In the genomic region with DNA sequence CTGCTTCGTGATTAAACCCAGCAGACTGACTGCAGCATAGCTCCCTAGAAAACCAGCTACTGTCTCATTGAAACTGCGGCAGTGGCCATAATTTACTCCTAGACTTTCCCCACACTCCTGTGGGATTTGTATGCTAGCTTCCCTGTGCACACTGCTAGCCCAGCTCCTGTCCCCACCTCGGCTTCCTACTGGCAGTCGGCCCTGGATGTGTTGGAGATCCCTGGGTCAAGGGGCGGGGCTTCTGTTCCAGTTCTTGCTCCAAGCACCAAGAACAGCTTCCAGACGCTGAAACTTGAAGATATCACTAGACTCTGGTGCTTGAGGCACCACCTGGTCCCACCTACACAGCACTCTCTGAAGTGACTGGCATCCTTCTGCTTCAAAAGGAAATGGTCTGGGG, we compare ENCODE assay signal across 19 mouse cellular contexts. TPM values are rescaled to one million over a fixed set of nuclear protein-coding genes. Genes with fewer than 3 reads are reported as not detected.
A peak's percentile ranks its signal among the peaks of the same experiment; 100 is the strongest.
DNase-seq lines count a peak whose midpoint lies in the region.
"Had no signal": no experiment of that assay in that cellular context is flagged by ENCODE, and none has a peak within 500 bp of the region (broad histone marks: within the 10 kb centered on the region; RNA-seq: fewer than 3 reads in every experiment).

No protein-coding gene starts in this region.

- DNase-seq in adrenal gland, adult (ENCODE audit: inconsistent age in 2 of 2, low spot score in 1 of 2), result peak; percentile 31 to 63
- no peak for DNase-seq in adrenal gland, adult 18-20 months (ENCODE audit: low spot score in 2 of 2)
- peak; percentile 17 to 25 for DNase-seq in adrenal gland, postnatal 36 days
- no peak for DNase-seq in adrenal gland, postnatal 10 days
- peak; percentile 18 for DNase-seq in lung, postnatal 10 days
- no peak for DNase-seq in lung, adult 18-20 months
- DNase-seq: B cell, adult 2 months; cerebellum, adult 11 months; cerebellum, adult 18-20 months; cerebellum, adult 8-10 months; cerebellum, adult 9-11 months; cerebellum, postnatal 14 days; cerebellum, postnatal 36 days; embryo, embryonic 11 days had no signal

RNA-seq across cellular contexts. Expression of a gene that starts 11.5 kb away (rescaled TPM):
- total RNA-seq in adrenal gland, adult 18-20 months (2021), result not detected
- total RNA-seq in adrenal gland, postnatal 36 days (2021), result not detected
- total RNA-seq in adrenal gland, postnatal 10 days (2021), result not detected
- total RNA-seq: adrenal gland, postnatal 14 days; CH12.LX; common myeloid progenitor, adult 5-6 weeks had no signal

RNA-seq across cellular contexts. Expression of a gene that starts 23.4 kb away (rescaled TPM):
- not detected for total RNA-seq in adrenal gland, adult 18-20 months (2021)
- total RNA-seq in adrenal gland, postnatal 36 days (2021), result not detected
- not detected for total RNA-seq in adrenal gland, postnatal 10 days (2021)
- total RNA-seq: adrenal gland, postnatal 14 days; adrenal gland, postnatal 4 days; CH12.LX; common myeloid progenitor, adult 5-6 weeks; G1E had no signal

RNA-seq across cellular contexts. Expression of a gene that starts 38.2 kb away (rescaled TPM):
- total RNA-seq in adrenal gland, adult 18-20 months (2021), result 10 to 100 TPM in 1 of 2 experiments, under 1 TPM in 1; 0.80 to 37.2 TPM
- 1 to 10 TPM in 1 of 2 experiments, under 1 TPM in 1; 0.40 to 7.8 TPM for total RNA-seq in adrenal gland, postnatal 36 days (2021)
- under 1 TPM; 0.55 to 0.84 TPM for total RNA-seq in adrenal gland, postnatal 10 days (2021)
- total RNA-seq: CH12.LX had no signal

Comparison
In these comparisons a context has a peak if more than half of its experiments do, and no peak if none do; other contexts are left out.
1. DNase-seq: peak in adrenal gland, adult (2 of 2), adrenal gland, postnatal 36 days (2 of 2) and lung, postnatal 10 days (single experiment); none in adrenal gland, adult 18-20 months (0 of 2), adrenal gland, postnatal 10 days (single experiment) and lung, adult 18-20 months (0 of 2).